Mouse (Mus musculus) layer of hippocampus, postnatal 14 days (tissue): ENCODE measurements at regions not wholly inside any gene's neighbourhood (a gene's known extent, or its start where the extent isn't known, plus 50 kb on each side); places are given as distances from the start of the nearest gene placed in this dataset.
A peak's percentile ranks its signal among the peaks of the same experiment; 100 is the strongest.

ENCODE experiments used
- DNase-seq, 2 experiments: peaks; one replicate each; pipeline ENCODE4 v3.0.0; 2021 to 2022; ENCODE audit warnings: low spot score in 2 of 2, mixed read lengths in 1 of 2

DNA sequence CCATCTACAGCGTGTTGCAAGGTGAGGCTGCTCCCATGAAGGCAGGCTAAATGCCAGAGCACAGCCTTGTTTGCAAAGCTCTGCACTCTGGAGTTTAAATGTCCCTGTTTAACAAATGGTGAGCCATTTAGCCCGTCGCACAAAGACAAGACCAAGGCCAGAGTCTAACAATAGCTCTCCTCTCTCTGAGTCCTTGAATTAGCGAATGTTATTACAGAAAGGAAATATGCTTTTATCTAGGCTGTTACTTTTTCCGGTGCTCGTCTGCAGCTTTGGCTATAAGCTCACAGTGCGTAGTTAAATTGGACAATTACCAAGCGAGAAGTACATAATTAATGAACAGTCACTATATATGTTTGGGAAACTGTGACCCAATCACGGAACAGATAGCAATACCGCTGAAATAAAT lies 137.8 kb upstream of the Noct start:
- DNase-seq = no peak

DNA sequence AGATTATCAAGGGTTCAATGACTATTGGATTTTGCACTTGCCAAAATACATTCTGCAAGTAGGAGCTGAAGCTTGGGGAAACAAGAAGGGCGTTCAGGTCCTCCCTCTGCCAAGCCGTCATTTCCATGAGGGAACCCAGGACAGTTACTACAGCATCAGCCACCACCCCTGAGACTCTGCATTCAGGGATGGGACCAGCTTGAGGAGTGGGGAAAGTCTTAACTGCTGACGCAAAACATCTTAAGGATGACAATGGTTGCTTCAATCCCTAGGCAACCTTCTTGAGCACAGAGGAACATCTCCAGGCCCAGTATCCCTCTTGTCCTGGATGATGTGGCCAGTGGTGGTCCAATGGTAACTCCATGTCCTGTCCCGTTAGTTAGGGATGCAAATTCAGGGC lies 137.2 kb upstream of the Noct start:
- no peak for DNase-seq

DNA sequence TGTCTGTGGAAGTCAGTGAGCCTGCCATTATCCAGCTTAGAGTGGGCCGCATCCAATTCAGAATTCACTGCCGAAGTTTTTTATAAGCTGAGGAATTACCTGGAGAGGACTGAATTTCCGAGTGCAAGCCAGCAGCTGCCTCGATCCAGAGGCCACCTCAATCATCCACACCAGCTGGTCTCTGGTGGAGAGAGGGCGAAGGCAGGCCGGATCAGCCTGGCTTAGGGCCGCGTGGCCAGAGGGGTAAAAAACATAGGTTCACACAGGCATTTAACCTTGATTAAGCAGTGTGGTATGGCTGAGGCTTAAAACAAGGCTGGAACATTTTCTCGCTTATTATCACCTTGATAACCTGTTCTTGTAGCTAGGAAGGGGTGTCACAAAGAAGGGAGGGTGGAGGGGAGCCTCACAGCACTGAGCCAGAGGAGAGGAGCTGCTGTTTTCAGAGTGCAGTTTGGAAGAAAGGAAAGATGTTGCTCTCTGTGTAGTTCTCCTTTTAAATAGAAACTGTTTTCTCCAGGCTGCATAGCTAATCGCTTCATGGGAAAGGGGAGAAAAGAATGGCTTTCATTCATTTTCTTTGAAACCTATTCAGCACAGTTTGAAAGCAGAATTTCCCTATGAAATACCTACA lies 135.1 kb upstream of the Noct start:
- no peak for DNase-seq

DNA sequence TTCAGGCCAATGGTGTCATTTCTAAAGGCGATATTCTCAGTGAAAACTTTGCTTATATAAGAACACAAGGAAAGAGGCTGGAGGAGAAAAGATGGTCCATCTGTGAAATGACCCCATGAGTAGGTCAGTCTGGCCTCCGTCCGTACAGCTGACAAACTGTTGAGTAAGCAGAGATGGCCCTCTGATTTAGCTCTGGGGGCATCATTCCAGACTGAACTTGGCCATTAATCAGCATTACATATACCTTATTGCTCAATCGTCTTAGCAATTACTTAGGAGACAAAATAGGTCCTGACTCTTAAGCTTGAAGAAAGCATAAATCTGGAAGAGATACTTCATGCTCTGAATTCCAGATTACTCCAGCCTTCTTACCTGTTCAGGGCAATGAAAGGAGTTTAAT lies 132.8 kb upstream of the Noct start:
- DNase-seq = no peak

DNA sequence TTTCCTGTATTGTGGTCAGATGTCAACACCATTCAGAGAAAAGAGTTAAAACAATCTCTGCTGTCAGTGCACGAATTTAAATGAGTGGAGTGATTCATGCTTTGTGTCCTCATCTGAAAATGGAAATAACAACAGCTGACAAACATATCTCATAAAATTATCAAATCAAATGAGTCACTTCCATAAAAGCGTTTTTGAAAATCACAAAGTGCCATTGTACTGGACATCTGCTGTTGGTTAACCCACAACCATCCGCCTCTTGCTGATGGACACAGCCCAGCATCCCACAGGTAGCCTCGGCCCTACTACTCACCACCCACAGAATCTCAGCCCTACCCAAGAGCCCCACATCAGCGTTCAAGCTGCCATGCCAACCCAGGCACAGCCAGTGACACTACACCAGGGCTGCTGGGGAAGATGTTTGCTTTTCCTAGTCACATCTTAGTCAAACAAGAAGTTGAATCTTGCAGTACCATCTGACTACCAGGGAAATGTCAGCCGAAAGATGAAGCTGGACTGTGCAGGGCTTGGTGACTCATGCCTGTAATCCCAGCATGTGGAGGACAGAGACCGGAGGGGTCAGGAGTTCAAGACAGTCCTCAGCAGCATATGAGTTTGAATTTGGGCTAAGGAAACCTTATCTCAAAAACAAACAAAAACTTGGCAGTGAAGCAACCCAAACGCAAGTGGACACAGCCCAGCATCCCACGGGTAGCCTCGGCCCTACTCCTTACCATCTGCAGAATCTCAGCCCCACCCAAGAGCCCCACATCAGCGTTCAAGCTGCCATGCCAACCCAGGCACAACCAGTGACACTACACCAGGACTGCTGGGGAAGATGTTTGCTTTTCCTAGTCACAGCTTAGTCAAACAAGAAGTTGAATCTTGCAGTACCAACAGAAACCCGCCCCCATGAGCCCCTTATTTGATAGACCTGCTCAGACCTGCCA lies 131.9 kb upstream of the Noct start:
- DNase-seq = no peak

DNA sequence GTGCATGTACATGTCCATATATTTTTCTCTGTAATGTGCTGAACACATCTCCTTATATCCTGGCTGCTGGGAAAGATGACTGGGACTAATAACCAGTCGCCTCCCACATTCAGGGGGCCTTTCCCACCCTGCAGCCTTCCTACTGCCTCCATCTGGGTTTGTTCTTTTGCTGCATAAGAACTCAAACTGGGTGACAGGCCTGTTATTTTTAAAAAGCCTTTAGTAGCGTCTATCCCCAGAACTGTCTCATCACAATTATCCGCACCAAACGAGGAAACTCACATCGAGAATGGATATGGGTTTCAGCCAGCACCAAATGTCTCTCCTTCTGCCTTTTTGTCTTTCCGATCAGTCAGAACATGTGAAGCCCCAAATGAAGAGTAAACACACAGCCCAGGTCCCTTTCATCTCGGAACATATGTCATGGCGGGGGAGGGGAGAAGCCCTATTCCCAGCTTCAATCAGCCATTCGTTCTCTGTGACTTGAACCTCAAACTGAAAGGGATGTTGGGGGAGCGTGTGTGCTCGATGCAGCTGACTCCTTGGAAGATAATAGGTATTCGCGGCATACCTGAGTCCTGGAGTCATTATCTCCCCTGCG lies 128.3 kb upstream of the Noct start:
- DNase-seq = peak; percentile 76 to 96

DNA sequence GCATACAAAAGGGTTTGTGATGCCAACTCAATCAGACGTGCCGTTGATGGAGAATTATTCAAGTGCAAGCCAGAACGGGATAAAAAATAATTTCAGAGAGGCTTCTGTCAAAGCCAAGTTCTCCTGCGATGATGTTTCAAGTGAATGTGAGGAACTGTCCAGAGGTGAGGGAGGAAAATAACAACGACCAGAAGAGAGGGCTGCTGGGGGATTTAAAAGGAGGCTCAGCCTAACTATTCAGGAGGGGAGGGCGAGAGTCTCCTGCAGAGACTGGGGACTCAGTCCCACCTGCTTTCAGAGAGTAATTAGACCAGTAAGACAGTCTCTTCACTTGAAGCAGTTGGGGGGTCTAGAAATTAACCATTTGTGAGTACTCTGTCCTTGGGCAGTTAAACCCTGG lies 127.7 kb upstream of the Noct start:
- DNase-seq = no peak

DNA sequence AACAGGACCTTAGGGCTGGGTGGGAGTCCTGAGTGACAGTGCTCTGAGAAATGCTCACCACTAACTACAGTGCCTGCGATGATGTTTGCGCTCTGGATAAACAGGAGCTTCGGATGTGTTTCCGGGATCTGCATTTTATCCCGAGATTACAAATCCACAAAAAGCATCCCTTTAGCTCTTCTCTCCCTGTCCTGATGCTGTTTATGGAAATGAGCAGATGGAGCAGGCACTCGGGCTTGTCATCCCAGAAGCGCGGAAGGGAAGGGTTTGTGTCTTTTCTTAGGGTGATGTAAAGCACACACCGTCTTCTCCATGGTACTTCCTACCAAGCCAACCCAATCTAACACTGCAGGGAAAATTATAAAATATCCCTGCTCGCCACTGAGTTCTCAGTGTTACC lies 126.9 kb upstream of the Noct start:
- peak; percentile 24 to 53 for DNase-seq

DNA sequence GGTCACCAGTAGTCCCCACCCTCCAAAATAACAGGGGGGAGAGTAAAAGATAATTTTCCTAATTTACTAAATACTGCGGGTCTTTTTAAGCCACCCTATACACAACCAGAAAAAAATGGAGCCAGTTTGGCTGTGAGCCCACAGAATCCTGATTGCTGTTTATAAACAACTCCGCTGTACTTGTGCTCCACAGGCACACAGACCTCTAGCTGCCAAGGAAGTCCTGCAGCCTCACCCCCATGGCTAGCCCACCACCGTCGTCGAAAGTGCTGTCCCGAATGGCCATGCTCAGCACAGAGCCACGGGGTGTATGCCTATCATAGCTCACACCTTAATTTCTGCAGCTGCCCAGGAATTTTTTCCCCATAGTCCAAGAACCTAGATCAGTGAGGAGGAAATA lies 124.3 kb upstream of the Noct start:
- no peak for DNase-seq

DNA sequence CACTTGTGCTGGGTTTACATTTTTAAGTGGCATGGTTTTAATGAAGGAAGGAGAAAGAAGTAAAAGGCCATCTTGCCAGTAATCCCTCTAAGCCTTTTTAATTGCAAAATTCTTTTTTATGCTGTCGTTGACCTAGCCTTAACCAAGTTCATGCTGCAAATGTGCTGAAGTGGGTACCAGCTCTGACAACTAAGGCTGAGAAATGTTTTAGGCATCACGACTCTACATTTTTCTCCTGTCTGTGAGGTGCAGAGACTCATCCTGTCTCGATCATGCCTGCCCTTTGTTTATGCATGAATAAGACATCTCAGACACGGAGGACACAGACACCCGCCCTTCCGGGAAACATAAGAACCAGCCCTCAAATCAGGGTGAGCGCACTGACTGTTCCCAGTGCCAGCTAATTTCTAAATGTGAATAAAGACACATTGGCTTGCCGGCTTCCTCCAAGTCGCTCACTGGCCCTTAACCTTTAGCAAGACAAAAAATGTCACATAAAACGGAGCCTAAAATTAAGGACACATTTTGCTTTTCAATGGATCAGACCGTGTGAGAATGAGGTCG lies 115.5 kb upstream of the Noct start:
- DNase-seq = no peak

DNA sequence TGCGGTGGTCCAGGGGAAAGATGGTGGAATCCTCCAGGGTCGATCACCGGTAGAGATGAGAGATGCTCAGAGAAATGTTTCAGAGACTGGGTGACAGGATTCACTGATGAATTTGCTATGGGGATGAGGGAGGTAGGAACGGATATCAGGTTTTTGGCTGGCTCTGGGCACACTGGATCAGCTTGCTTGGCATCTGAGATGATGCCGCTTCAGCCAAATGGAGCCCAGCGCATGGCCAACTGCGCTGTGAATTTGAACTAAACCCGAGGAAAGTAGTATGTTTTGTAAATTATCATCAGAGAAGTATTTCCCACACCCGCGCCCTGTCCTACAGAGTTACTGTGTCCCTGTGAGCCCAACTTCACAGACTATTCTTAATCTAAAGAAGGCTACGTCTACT lies 113.0 kb upstream of the Noct start:
- DNase-seq = peak in 1 of 2 experiments; percentile 66

DNA sequence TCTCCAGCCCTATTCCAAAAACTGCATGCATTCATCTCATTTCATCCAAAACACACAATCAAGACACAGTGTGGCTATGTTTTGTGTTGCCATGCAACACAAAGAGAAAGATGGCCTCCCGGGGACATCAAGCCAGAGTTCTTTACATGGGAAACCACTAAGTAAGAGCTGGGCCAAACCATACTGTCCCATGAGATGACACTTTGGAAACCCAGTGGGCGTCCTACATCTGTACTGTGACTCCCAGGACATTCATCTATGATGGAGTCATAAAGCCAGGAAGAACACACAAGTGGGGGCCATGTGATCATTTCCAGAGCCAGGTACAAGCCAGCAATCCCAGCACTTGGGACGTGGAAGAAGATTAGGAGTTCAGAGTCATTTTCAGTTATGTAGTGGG lies 111.9 kb upstream of the Noct start:
- no peak for DNase-seq

DNA sequence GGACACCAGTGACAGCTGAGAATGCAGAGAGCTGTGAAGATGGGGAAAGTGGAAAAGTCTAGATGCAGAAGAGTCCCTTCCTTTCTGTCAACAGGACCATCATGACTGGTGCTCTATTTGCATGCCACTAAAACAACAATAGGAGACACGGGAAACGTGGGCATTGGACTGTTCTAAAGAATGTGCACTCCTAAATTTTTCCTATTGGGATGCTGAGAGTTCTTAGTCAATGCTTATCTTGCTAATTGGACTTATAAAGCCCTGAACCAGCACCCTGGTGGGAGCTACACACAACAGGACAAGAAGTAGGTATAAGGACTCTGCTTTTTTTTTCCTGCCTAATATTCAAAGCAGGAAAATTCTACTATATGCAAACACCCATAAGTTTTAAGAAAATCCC lies 108.3 kb upstream of the Noct start:
- no peak for DNase-seq

DNA sequence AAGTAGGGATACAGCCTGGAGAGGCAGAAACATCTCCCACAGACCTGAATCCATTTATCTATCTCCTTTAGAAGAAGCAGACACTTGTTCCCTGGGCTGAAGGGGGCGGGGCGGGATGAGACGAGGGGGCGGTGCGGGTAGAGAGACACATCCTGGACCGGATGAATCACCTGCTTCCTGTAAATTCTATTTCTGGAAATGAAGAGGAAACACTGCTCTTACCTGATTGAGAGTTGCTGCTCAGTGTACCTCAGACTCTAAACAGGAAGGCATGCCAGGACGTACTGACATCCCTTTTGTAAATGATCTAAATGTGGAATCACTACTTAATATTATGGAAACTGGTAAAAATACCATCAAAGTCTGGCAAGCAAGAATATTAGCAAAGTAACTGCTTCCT lies 105.5 kb upstream of the Noct start:
- DNase-seq = no peak

DNA sequence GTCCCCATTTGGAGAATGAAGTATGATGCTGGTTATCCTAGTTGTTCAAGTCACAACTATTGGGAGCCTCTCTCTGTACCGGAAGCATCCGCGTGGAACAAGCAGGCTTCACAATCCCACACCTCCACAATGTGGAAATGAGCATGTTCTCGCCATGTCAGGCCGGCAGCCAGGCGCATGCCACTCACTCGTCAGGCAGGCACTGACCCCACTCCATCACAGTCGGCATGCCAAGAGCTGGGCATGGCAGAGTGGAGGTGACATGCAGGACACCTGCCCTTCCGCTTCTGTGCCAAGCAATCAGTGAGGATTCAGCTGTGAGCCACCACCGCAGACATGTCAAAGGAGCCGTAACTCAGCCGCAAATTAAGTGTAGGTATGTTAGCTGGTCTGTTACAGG lies 103.7 kb upstream of the Noct start:
- DNase-seq = peak; percentile 19 to 34

DNA sequence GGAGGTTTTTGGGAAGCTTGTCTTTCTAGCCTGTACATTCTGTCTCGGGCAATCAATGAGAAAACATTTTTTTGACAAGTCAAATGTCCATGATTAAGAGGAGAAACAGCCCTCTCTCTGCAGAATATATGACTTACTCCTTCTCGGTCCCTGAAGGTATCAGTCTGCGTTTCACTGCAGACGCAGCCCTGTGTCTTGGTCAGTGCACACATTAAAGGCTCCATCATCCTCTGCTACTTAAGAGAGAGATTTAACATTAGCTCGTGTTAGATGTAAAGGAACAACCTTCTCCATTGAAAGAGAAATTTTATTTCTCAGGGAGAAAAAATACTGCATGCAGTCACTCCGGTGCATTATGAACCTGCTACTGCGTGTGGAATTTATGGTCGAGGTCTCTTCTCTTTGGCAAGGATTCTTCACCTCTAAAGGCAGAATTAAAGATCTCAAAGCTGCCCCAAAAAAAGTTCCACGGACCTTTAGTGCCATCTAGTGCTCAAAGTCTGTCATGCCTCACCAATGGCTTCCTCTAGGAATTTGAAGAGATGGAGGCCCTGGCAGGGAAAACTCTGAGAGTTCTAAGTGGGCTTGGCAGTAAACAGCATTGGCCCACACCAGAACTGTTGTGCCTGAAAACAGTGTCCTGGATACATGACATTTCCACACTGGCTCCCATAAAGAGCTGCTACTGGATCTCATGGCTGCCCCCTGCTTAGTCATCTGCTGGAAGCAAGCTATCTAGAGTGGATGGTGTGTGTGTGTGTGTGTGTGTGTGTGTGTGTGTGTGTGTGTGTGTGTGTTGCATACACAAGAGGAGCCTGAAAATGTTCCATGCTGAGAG lies 102.3 kb upstream of the Noct start:
- DNase-seq = peak; percentile 83 to 91

DNA sequence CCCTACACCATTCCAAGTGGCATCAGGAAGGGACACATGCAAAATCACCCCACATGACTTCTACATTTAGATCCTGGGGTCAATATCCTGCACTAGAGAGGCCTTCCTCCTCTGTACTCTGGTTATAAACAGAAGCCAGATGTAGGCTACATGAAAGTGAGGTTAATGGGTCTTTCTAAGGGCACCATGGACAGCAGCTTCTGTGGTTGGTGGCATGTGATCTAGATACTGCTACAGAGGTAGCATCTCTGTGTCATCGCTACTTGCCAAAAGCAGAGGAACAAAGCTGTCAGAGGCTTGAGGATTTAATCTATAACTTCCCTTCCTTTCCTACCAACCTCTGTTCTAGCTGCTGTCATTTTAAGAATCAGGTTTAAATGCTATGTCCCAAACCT lies 101.7 kb upstream of the Noct start:
- DNase-seq = no peak

DNA sequence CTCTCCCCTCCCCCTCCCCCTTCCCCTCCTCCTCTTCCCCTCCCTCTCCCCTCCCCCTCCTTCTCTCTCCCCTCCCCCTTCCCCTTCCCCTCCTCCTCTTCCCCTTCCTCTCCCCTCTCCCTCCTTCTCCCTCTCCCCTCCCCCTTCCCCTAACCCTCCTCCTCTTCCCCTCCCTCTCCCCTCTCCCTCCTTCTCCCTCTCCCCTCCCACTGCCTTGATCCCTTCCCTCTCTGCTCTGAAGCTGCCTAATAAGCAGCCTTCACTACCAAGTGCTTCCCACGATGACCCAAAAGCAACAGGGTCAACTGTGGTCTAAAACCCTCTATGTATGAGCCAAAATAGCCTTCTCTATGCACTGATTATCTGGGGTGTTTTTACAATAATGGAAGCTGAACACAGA lies 96.4 kb upstream of the Noct start:
- DNase-seq = no peak

DNA sequence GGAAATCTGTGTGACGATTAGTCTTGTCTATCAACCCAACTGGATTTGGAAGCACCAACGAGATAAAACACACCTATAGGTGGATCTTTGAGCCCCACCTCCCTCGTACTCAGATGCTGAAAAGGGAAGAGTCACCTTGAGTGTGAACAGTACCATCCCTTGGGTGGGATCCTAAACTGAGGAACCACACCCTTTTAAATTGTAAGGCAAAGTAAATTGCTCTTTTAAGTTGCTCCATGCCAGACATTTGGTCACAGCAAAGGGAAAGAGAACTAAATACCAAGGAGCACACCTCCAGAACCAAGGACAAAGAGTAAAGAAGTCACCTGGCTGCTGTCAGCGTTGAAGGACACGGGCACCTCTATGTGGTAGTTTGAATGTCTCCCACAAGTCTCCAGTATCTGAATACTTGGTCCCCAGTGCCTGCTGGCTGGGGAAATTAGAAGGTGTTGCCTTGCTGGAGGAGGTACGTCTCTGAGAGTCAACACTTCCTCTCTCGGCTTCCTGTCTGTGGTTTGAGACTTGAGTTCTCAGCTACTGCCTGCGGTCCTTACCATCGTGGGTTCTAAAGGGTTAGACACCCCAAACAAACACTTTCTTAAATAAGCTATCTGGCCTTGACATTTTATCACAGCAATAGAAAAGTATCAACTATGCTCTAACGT lies 95.6 kb upstream of the Noct start:
- no peak for DNase-seq

DNA sequence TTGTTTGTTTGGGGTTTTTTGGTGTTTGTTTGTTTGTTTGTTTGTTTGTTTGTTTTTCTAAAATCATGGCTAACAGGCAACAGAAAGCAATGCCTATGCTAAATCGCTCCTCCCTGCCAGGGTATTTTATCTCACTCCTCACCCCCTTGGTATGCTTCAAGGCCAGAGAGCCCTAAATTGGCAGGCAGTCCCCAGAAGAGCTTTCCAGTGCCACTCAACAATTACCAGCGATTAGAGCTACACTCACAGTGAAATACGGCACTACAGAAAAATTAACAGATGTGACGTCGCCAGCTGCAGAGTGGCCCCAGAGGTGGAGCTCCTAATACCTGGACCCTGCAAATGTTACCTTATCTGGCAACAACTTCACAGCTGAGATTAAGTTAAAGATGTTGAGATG lies 93.5 kb upstream of the Noct start:
- no peak for DNase-seq

DNA sequence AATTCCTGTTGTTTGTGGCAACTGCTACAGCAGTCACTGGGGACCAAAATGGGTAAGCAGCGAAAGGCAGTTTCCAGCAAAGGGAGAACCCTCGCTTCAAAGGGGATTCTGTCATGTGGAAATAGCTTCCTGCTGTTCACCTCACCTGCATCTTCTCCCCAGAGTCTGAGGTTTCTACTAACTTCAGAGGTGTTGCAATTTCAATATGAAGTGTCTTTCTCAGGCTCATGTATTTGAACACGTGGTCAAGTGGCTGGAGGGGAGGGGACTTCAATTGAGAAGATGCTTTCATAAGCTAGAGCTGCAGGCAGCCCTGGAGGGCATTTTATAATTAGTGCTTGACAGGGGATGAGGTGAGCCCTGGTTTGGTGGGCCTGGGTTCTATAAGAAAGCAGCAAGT lies 92.9 kb upstream of the Noct start:
- no peak for DNase-seq
